Mouse (Mus musculus) small intestine, adult 2 months (tissue): ENCODE results near the gene Cbx2. TPM values are rescaled to one million over a fixed set of nuclear protein-coding genes. Genes with fewer than 3 reads are reported as not detected.

Source experiments
- H3K27ac ChIP-seq: fragments of 200-500 bp; 2 replicates; pipeline ENCODE4 v1.5.1; 2012; ENCODE audit warnings: low read depth, low read length, control low read depth, inconsistent platforms; ENCODE audit not compliant: insufficient read depth
- H3K27me3 ChIP-seq: fragments of 200-500 bp; 2 replicates; pipeline ENCODE4 v1.6.1; 2012; ENCODE audit warnings: mild to moderate bottlenecking, moderate library complexity, low read length, inconsistent platforms; ENCODE audit not compliant: control insufficient read depth, insufficient read depth
- H3K36me3 ChIP-seq: fragments of 200-500 bp; 2 replicates; pipeline ENCODE4 v1.6.1; 2012; ENCODE audit warnings: mild to moderate bottlenecking, low read length, control low read depth, inconsistent platforms; ENCODE audit not compliant: control insufficient read depth, insufficient read depth
- H3K4me1 ChIP-seq: fragments of 200-500 bp; 2 replicates; pipeline ENCODE4 v1.6.1; 2012; ENCODE audit warnings: low read length, inconsistent platforms, mixed read lengths; ENCODE audit not compliant: control insufficient read depth, insufficient read depth, insufficient read length
- H3K4me3 ChIP-seq: fragments of 200-500 bp; 2 replicates; pipeline ENCODE4 v1.5.1; 2012; ENCODE audit warnings: low read depth, mild to moderate bottlenecking, control low read depth, inconsistent platforms, low read length, moderate library complexity
- CTCF ChIP-seq: fragments of 200-500 bp; IDR thresholded peaks from 2 replicates; pipeline ENCODE4 v1.5.1; 2012; ENCODE audit warnings: low read depth, mild to moderate bottlenecking, control low read depth, inconsistent platforms, low read length, moderate library complexity, mixed read lengths; ENCODE audit not compliant: insufficient replicate concordance, insufficient read length; ENCODE audit errors: extremely low read depth
- POLR2A ChIP-seq: fragments of 200-500 bp; IDR thresholded peaks from 2 replicates; pipeline ENCODE4 v1.6.1; 2012; ENCODE audit warnings: low read depth, mild to moderate bottlenecking, control low read depth, inconsistent platforms, low read length, moderate library complexity
- WGBS: fragments of 180-500 bp; shearing (Covaris S2); methylation state at CpG from one replicate; pipeline ENCODE4 v1.1.7; 2018; 5-methylcytosine and 5-hydroxymethylcytosine counted together
- polyA plus RNA-seq: library from polyadenylated mRNA; depleted of rRNA; stranded (reverse); fragments of >200 nt; gene quantifications from 2 replicates; pipeline ENCODE4 v1.2.3, GENCODE M21; 2012

Gene Cbx2
- polyA plus RNA-seq, 1 experiment, result 3.1 TPM

- H3K27me3 ChIP-seq, result peaks cover 19% of the 10 kb centered on the region
- no peaks in the 10 kb centered on the region for H3K4me1 ChIP-seq
- no peak for TF ChIP-seq CTCF
- no peak overlapping the region for H3K27ac ChIP-seq
- H3K36me3 ChIP-seq, result no peaks in the 10 kb centered on the region
- 87% methylated on average over 7 of the region's 7 CpGs for WGBS
- no peak overlapping the region for H3K4me3 ChIP-seq
Measured at GRCm38 (mm10) chr11:119017506-119017905, 5.3 kb upstream of the Cbx2 start.

GRCm38 (mm10) chr11:119021180-119021579 lies 1.6 kb upstream of the Cbx2 start:
- WGBS, result 84% methylated on average over 7 of the region's 7 CpGs
- peaks cover 21% of the 10 kb centered on the region for H3K27me3 ChIP-seq
- TF ChIP-seq POLR2A (no peak), CTCF (no peak)

GRCm38 (mm10) chr11:119022068-119022894 lies 481 bp upstream of the Cbx2 start:
- peak overlapping the region; percentile 94 for H3K4me3 ChIP-seq
- no peak overlapping the region for H3K27ac ChIP-seq
- TF ChIP-seq CTCF, result peak; percentile 61; the same call in 1 of the 2 replicates
- TF ChIP-seq POLR2A, result no peak
- H3K27me3 ChIP-seq, result peaks cover 21% of the 10 kb centered on the region
- H3K4me1 ChIP-seq, result peaks cover 5% of the 10 kb centered on the region
- peaks cover 3% of the 10 kb centered on the region for H3K36me3 ChIP-seq
- 3% methylated on average over 42 of the region's 42 CpGs for WGBS

More at GRCm38 (mm10) chr11:119021180-119021579, 1.6 kb upstream of the Cbx2 start:
- Histone ChIP-seq H3K36me3 (no peaks in the 10 kb centered on the region), H3K27ac (no peak overlapping the region), H3K4me1 (peaks cover 5% of the 10 kb centered on the region), H3K4me3 (no peak overlapping the region)

- H3K27me3 ChIP-seq, result peaks cover 21% of the 10 kb centered on the region
- H3K27ac ChIP-seq, result no peak overlapping the region
- no peak for TF ChIP-seq POLR2A
- TF ChIP-seq CTCF, result no peak
- H3K4me3 ChIP-seq, result peak overlapping the region; percentile 94
- H3K4me1 ChIP-seq, result peaks cover 5% of the 10 kb centered on the region
- peaks cover 14% of the 10 kb centered on the region for H3K36me3 ChIP-seq
- WGBS, result under 1% methylated on average over 15 of the region's 15 CpGs
Measured at GRCm38 (mm10) chr11:119023616-119023980, 836 bp downstream of the Cbx2 start.

DNA sequence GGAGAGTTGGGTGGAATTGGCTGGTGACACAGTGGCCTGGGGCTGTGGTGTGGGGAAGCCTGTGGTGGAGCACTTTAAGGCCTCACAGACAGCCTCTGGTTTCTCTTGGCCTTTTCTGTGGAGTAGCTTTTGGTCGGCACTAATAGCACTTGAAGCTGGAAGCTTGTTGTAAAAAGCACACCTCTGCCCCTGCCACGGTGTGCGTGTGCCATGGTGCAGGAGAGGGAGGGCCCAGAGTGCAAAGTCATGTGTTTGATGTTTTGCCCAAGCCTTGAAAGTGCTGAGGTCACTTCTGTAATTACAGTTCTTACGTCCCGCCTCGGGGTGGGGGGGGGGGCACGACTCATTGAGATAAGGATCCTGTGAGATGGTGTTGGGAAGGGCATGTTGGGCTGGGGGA lies 1.5 kb downstream of the Cbx2 start:
- TF ChIP-seq CTCF (no peak), POLR2A (no peak)
- 14% methylated on average over 7 of the region's 7 CpGs for WGBS
- H3K4me3 ChIP-seq, result peak overlapping the region; percentile 94

DNA sequence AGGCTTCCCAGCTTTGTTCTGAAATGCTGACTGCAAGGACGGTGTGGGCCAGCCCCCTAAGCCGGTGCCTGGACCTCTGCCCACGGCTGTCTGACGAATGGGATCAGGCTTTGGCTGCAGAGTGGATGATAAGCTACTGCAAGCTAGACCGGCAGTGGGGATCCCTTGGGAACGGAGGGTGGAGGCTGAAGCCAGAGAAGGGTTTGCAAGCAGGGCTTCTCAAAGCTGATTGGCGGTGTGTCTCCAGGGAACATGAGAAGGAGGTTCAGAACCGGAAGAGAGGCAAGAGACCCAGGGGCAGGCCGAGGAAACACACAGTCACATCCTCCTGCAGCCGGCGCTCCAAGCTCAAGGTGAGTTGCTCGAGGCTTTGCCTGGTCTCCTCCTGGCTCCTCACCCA lies 3.4 kb downstream of the Cbx2 start:
- WGBS, result 77% methylated on average over 12 of the region's 12 CpGs
- TF ChIP-seq CTCF (no peak), POLR2A (no peak)
- no peak overlapping the region for H3K4me3 ChIP-seq
- peaks cover 5% of the 10 kb centered on the region for H3K4me1 ChIP-seq
- H3K27me3 ChIP-seq, result peaks cover 13% of the 10 kb centered on the region
- no peak overlapping the region for H3K27ac ChIP-seq
- peaks cover 17% of the 10 kb centered on the region for H3K36me3 ChIP-seq

More for the DNA sequence above, 1.5 kb downstream of the Cbx2 start:
- Histone ChIP-seq H3K36me3 (peaks cover 16% of the 10 kb centered on the region), H3K27me3 (peaks cover 21% of the 10 kb centered on the region), H3K4me1 (peaks cover 5% of the 10 kb centered on the region), H3K27ac (no peak overlapping the region)

DNA sequence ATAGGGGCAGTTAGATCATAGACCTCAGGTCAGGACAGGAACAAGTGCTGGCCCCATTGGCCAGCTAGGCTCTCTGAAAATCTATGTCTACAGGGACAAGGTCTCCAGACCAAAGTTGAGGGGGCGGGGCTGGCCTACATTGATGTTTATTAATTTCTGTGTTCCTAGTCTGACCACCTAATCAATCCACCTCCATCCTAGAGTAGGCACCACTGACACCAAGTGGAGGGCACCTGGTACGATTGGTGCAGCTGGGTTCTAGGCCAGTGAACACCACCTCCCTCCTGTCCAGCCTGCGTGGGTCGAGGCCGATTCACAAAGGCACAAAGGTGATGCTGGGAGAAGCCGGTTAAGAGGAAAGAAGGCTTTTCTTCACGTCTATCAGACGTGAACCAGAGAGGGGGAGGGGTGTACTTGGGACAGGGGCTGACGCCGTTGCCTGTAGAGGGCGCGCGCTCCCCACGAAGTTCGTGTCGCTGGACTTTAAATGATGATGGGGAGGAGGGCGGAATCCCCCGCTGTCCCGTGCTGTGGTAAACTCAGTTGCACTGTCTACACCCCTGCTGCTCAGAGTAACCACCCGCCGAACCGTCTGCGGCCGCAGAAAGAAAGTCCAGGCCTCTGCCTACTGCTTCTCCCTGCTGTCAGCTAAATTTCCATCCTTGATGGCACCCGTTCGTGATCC lies 11.3 kb downstream of the Cbx2 start:
- TF ChIP-seq CTCF, result peak; percentile 87
- no peak for TF ChIP-seq POLR2A
- H3K27ac ChIP-seq, result no peak overlapping the region
- 4% methylated on average over 26 of the region's 26 CpGs for WGBS
- peak overlapping the region; percentile 21 for H3K4me3 ChIP-seq
- peaks cover 8% of the 10 kb centered on the region for H3K4me1 ChIP-seq
- H3K27me3 ChIP-seq, result peaks cover 30% of the 10 kb centered on the region
- H3K36me3 ChIP-seq, result peaks cover 6% of the 10 kb centered on the region; the same call in 1 of the 2 replicates
